Mouse (Mus musculus) ES-E14 (cell line): ENCODE measurements around the gene Supt6.

Experiments used
- CHD2 ChIP-seq: IDR thresholded peaks from 2 replicates; pipeline ENCODE4 v1.6.1; 2014; ENCODE audit warnings: mild to moderate bottlenecking, low read depth, low read length, inconsistent platforms
- HCFC1 ChIP-seq: IDR thresholded peaks from 2 replicates; pipeline ENCODE4 v1.6.1; 2012; ENCODE audit warnings: low read length, inconsistent platforms, borderline replicate concordance; ENCODE audit not compliant: insufficient read depth
- MAFK ChIP-seq: IDR thresholded peaks from 2 replicates; pipeline ENCODE4 v1.6.1; 2014; ENCODE audit warnings: mild to moderate bottlenecking, low read depth, low read length, inconsistent platforms; ENCODE audit not compliant: insufficient read depth
- ZNF384 ChIP-seq: IDR thresholded peaks from 2 replicates; pipeline ENCODE4 v1.6.1; 2012; ENCODE audit warnings: low read depth, low read length, inconsistent platforms

DNA sequence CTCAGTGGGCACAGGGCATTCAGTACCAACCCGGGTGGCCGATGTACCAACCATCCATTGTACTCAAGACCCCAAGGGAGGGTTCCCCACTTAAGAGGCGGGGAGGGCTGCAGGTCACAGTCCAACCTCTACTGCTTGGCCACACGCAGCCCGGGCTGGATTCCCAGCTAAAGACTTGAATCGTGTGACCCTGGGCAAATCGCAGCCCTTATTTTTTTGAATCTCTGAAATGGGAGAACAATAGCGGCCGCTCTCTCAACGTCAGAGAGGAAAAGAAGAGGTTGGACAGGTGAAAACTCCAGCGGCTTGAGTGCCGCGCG is 81.2 kb downstream of the Supt6 start:
- no peak for TF ChIP-seq HCFC1
- TF ChIP-seq ZNF384, result no peak
- TF ChIP-seq MAFK, result no peak
- TF ChIP-seq CHD2, result no peak
